ENCODE assay signal across 7 mouse cellular contexts in genomic region chr13:58117318-58118017, GRCm38 (mm10). TPM values are rescaled to one million over a fixed set of nuclear protein-coding genes. Genes with fewer than 3 reads are reported as not detected.
DNase-seq lines count a peak whose midpoint lies in the region; ATAC-seq and TF ChIP-seq lines count a peak whose summit lies in the region.

No protein-coding gene starts in this region.

- no peak for ATAC-seq in liver, embryonic 12.5 days
- ATAC-seq in lung, postnatal 0 days, result peak; percentile 71

- peaks cover 41% of the 10 kb centered on the region for H3K27me3 ChIP-seq in liver, embryonic 12.5 days (replicated peaks)
- no peaks in the 10 kb centered on the region for H3K27me3 ChIP-seq in lung, postnatal 0 days (replicated peaks; ENCODE audit: insufficient read depth, low read length)
- H3K27me3 ChIP-seq in splenic B cell, adult 2 months (ENCODE audit: control insufficient read depth, insufficient read depth, low read length, poor library complexity, severe bottlenecking), result no peaks in the 10 kb centered on the region

- no peak; the same call in 1 of the 2 replicates for TF ChIP-seq EP300 in lung, postnatal 0 days (IDR thresholded peaks at IDR 0.05)

- peak; percentile 65 for DNase-seq in liver
- peak; percentile 20 for DNase-seq in Muller cell, postnatal 12 days (ENCODE audit: inconsistent ontology term)
- peak; percentile 15 for DNase-seq in c-Kit-negative CD71-positive TER-119-positive erythroid progenitor cells, embryonic 14.5 days (ENCODE audit: low read depth, low spot score)
- peak; percentile 25 to 68 for DNase-seq in gastrocnemius, postnatal 36 days
- peak; percentile 83 for DNase-seq in lung, postnatal 0 days (ENCODE audit: low spot score)
- peak; percentile 47 for DNase-seq in splenic B cell, adult 2 months (ENCODE audit: low read depth, low spot score)

- no peak overlapping the region for H3K27ac ChIP-seq in liver, embryonic 12.5 days
- 0 out of 2 replicates have a peak overlapping the region, but pooled peaks have one; percentile 51 for H3K27ac ChIP-seq in lung, postnatal 0 days (ENCODE audit: low read length)

- intact Hi-C loops in gastrocnemius, postnatal 36 days (cut with DNase I), result loop anchor here (5.0 kb wide), 2 partner anchors 85 to 105 kb away; no protein-coding TSS in a partner anchor

- no peaks in the 10 kb centered on the region for H3K9me3 ChIP-seq in liver, embryonic 12.5 days (replicated peaks)
- H3K9me3 ChIP-seq in lung, postnatal 0 days (ENCODE audit: low read length), result no peaks in the 10 kb centered on the region

- no peak overlapping the region for H3K4me2 ChIP-seq in liver, embryonic 12.5 days
- no peak overlapping the region for H3K4me2 ChIP-seq in lung, postnatal 0 days (replicated peaks; ENCODE audit: low read depth, low read length)

- H3K4me3 ChIP-seq in liver, embryonic 12.5 days, result no peak overlapping the region
- H3K4me3 ChIP-seq in lung, postnatal 0 days (ENCODE audit: low read depth, low read length), result no peak overlapping the region

- peaks cover 4% of the 10 kb centered on the region; the same call in 1 of the 2 replicates for H3K4me1 ChIP-seq in liver, embryonic 12.5 days
- peaks cover 6% of the 10 kb centered on the region; the same call in 1 of the 2 replicates for H3K4me1 ChIP-seq in lung, postnatal 0 days (ENCODE audit: insufficient read depth, low read depth, low read length)

- 28% methylated on average over 8 of the region's 8 CpGs for WGBS in liver, embryonic 12.5 days (ENCODE audit: insufficient replicate concordance)
- 46% methylated on average over 8 of the region's 8 CpGs for WGBS in lung, postnatal 0 days

- H3K36me3 ChIP-seq in liver, embryonic 12.5 days, result no peaks in the 10 kb centered on the region
- no peaks in the 10 kb centered on the region for H3K36me3 ChIP-seq in lung, postnatal 0 days (ENCODE audit: insufficient read depth, low read length)
- no peaks in the 10 kb centered on the region for H3K36me3 ChIP-seq in splenic B cell, adult 2 months (ENCODE audit: control insufficient read depth, insufficient read depth, low read length, poor library complexity, severe bottlenecking)

- no peak overlapping the region for H3K9ac ChIP-seq in liver, embryonic 12.5 days
- no peak overlapping the region for H3K9ac ChIP-seq in lung, postnatal 0 days (replicated peaks; ENCODE audit: low read depth)

- peak; percentile 82 for TF ChIP-seq CTCF in lung, postnatal 0 days (IDR thresholded peaks at IDR 0.05)

RNA-seq across cellular contexts. Expression of gene Klhl3, which starts 4.1 kb away (rescaled TPM):
- 1.3 and 1.5 TPM in 2 replicates for polyA plus RNA-seq in liver, embryonic 12.5 days (2016; fragmentation: Nextera tagmentation; extraction: Ambion mirVana)
- total RNA-seq in gastrocnemius, postnatal 36 days (2021), result under 1 TPM; 0.49 to 0.54 TPM
- 2.7 and 3.9 TPM in 2 replicates for polyA plus RNA-seq in lung, postnatal 0 days (2015; fragmentation: Nextera tagmentation; extraction: Ambion mirVana)

RNA-seq across cellular contexts. Expression of gene Hnrnpa0, which starts 10.9 kb away (rescaled TPM):
- polyA plus RNA-seq in liver, embryonic 12.5 days (2016; fragmentation: Nextera tagmentation; extraction: Ambion mirVana), result 12.6 and 13.7 TPM in 2 replicates
- 10 to 100 TPM; 30.3 to 36.8 TPM for total RNA-seq in gastrocnemius, postnatal 36 days (2021)
- 29.6 and 33.1 TPM in 2 replicates for polyA plus RNA-seq in lung, postnatal 0 days (2015; fragmentation: Nextera tagmentation; extraction: Ambion mirVana)

RNA-seq across cellular contexts. Expression of gene Idnk, which starts 40.0 kb away (rescaled TPM):
- polyA plus RNA-seq in liver, embryonic 12.5 days (2016; fragmentation: Nextera tagmentation; extraction: Ambion mirVana), result 24.6 and 25.8 TPM in 2 replicates
- 1 to 10 TPM; 8.5 to 8.6 TPM for total RNA-seq in gastrocnemius, postnatal 36 days (2021)
- polyA plus RNA-seq in lung, postnatal 0 days (2015; fragmentation: Nextera tagmentation; extraction: Ambion mirVana), result 40.5 and 43.5 TPM in 2 replicates

Comparison
In these comparisons a context has a peak if more than half of its experiments do, and no peak if none do; other contexts are left out.
1. DNase-seq: peak in every context shown above with its lines; median percentile 83 in lung, postnatal 0 days; 65 in liver; 47 in splenic B cell, adult 2 months; 46 in gastrocnemius, postnatal 36 days; 20 in Muller cell, postnatal 12 days; 15 in c-Kit-negative CD71-positive TER-119-positive erythroid progenitor cells, embryonic 14.5 days.